Mouse (Mus musculus) left cerebral cortex, postnatal 4 days (tissue): Measurements from ENCODE around the gene Wdr93. TPM values are rescaled to one million over a fixed set of nuclear protein-coding genes. Genes with fewer than 3 reads are reported as not detected.
A peak's percentile ranks its signal among the peaks of the same experiment; 100 is the strongest.

Experiments used
- DNase-seq: peaks from one replicate; pipeline ENCODE4 v3.0.0-alpha.2; 2022
- intact Hi-C: fragments of 180-260 bp; cut with DNase I; formaldehyde crosslinking; loops from one replicate; pipeline ENCODE4 v1.15.1; 2025
- total RNA-seq, 2 experiments: library from RNA; stranded (reverse); gene quantifications; 2 replicates each; pipeline ENCODE4 v1.2.3; 2021

Wdr93 gene
- total RNA-seq, 2 experiments from 2014 or later: 0.30 TPM; not detected in 1

DNA sequence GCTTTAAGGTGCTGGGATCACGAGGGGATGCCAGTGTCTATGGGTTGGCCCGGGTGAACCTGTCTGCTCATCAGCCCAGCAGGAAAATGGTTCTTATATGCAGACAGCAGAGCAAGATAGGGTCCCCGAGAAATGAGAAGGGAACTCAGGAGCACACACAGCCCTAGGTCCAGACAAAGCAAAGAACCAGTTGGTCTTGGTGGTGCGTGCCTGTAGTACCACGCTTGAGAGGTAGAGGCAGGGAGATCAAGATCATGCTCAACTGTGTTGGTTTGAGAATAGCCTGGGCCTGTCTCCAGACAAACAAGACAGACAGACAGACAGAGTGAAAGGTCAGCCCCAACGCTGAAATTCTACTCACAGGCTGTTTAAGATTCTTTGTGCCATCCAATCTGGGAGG is 56.5 kb downstream of the Wdr93 start:
- DNase-seq: no peak
- intact Hi-C loops: loop anchor here (5.0 kb wide), 1 partner anchor 113 kb away; no protein-coding TSS in a partner anchor

GRCm38 (mm10) chr7:79800336-79800735 is 57.4 kb downstream of the Wdr93 start:
- no peak for DNase-seq
- intact Hi-C loops: no loop called here

DNA sequence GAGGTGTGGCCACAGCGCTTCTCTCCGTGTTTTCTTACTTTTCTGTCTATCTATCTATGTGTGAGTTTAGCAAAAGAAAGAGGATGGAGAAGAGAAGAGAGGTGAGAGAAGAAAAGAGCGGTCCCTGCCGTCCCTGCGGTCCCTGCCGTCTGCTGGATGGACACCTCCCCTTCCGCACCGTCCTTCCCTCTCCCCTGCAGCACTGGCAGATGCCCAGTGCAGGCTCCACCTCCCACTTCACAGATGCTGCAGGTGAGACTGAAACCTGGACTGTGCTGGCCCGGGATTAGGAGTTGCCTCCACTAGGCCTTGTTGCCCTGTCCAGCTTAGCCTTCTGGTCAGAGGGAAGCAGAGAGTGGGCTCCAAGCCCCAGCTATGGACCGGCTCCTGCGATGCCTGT is 58.4 kb downstream of the Wdr93 start:
- intact Hi-C loops: no loop called here

GRCm38 (mm10) chr7:79802037-79802436 is 59.1 kb downstream of the Wdr93 start:
- DNase-seq: no peak
- intact Hi-C loops: no loop called here

More for the DNA sequence above, 58.4 kb downstream of the Wdr93 start:
- DNase-seq: no peak

DNA sequence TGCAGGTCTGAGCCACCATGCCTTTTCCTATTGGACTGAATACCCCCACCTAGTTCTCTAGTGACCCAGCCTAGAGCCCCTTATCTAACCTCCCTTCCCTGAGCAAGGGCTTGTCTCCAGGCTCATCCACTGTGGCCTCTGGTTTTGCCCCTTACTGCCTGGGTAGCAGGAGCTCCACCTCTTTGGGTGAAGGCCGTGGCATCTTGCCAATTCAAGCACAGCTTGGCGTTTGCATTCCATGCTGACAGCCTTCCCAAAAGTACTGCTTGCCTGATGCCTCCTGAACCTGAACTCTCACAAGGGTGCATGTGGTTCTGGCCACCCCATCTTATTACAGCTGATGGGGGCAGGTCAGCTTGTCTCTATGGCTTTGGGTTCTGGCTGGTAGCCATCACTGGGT is 60.9 kb downstream of the Wdr93 start:
- DNase-seq: peak; percentile 39
- intact Hi-C loops: no loop called here

GRCm38 (mm10) chr7:79808561-79808960 is 65.6 kb downstream of the Wdr93 start:
- no peak for DNase-seq
- intact Hi-C loops: no loop called here

GRCm38 (mm10) chr7:79810611-79811506 is 67.9 kb downstream of the Wdr93 start, which contains the start of gene Mesp2:
Mesp2 (plus strand) TSS chr7:79810727.
- peak; percentile 74 for DNase-seq

GRCm38 (mm10) chr7:79813409-79813808 is 70.4 kb downstream of the Wdr93 start:
- no peak for DNase-seq
- intact Hi-C loops: no loop called here

More at GRCm38 (mm10) chr7:79810611-79811506, 67.9 kb downstream of the Wdr93 start, which contains the start of gene Mesp2:
- intact Hi-C loops: no loop called here

DNA sequence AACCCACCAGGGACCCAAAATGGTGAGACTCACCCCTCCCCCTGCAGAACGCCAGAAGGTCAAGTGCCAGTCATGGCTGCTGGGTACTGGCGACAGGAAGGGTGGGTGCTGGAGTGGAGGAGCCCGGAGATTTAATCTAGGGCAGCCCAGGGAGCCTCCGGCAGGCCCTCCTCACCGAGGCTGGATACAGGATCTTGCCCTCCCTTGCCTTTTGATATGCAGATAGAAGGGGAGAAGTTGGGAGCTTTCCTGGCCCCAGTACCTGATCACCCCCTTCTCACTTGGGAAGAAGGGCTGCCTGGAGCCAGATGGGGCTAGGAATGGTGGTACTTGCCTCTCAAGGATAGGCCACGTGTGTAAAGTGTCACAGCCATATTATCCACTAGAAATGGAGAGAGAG is 75.4 kb downstream of the Wdr93 start:
- DNase-seq: no peak
- intact Hi-C loops: no loop called here

- DNase-seq: no peak
- intact Hi-C loops: no loop called here
Observed at GRCm38 (mm10) chr7:79819515-79819914, 76.6 kb downstream of the Wdr93 start.

DNA sequence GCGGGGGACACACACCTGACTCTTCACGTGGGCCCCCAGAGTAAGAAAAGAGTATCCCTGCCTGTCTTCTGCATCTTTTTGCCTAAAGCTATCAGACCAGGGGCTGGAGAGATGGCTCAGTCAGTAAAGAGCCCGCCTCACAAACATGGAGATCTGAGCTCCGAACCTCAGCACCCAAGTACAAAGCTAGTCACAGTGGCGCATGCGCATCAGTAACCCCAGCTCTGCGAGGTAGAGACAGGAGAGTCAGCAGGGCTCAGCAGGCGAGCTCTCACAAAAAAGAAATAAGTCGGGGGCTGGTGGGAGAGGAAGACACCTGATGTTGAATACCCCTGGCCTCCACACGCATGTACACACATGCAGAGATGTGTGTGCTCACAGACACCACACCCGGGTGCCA is 77.0 kb downstream of the Wdr93 start:
- intact Hi-C loops: no loop called here
- no peak for DNase-seq

- intact Hi-C loops: no loop called here
- DNase-seq: no peak
Observed at GRCm38 (mm10) chr7:79822092-79822695, 79.2 kb downstream of the Wdr93 start.

GRCm38 (mm10) chr7:79828341-79828740 is 85.4 kb downstream of the Wdr93 start:
- DNase-seq: no peak
- intact Hi-C loops: no loop called here

DNA sequence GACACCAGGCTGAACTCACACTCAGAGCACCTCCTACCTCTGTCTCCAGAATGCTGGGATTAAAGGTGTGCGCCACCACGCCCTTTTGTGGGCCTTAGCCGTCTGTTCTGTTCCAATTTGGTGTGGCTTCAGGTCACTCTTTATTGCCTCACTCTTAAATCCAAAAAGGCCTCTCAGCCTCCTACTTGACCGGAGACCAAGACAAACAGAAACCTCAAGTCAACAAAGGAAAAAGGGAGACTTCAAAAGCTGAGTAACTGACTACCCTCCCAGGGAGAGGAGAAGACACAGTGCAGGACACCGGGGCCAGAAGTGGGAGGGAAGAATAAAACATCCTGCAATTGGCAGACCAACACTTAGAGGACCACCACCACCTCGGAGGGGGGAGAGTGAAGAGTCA is 88.2 kb downstream of the Wdr93 start:
- intact Hi-C loops: no loop called here
- DNase-seq: no peak

- DNase-seq: no peak
- intact Hi-C loops: no loop called here
Observed at GRCm38 (mm10) chr7:79831585-79831984, 88.6 kb downstream of the Wdr93 start.

DNA sequence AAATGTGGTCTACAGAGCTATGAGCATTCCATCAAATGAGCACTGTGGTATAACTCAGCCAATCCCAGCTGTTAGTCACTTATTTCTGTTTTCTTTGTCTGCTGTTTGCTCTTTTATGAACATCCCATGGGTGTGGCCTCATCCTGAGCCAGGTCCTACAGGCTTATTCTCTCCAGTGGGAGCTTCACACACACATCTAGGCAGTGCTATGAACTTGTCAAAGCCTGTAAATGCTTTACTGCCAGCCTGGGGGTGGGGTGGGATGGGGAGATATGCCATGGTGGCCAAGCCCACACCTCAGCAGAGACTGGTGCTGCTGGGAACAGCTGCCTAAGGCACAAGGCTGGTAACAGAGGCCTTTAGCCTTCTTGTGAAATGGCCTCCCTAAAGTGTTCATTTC is 90.0 kb downstream of the Wdr93 start:
- intact Hi-C loops: no loop called here

GRCm38 (mm10) chr7:79835196-79835595 is 92.2 kb downstream of the Wdr93 start:
- DNase-seq: no peak
- intact Hi-C loops: no loop called here

More for the DNA sequence above, 90.0 kb downstream of the Wdr93 start:
- no peak for DNase-seq

Other genes with a start within 250 kb of the Wdr93 start
- gene Rhcg, start 125.5 kb upstream of the Wdr93 start, total RNA-seq: 1 to 10 TPM; 2.4 to 3.7 TPM
- 1 to 10 TPM; 2.3 to 2.7 TPM for gene Ticrr, start 83.0 kb upstream of the Wdr93 start, total RNA-seq
- gene Kif7, start 27.4 kb upstream of the Wdr93 start, total RNA-seq: 1 to 10 TPM; 4.1 to 4.7 TPM
- not detected for gene Plin1, start 10.3 kb upstream of the Wdr93 start, total RNA-seq
- 10 to 100 TPM in 1 of 2 experiments, 1 to 10 TPM in 1; 9.4 to 10.0 TPM for gene Pex11a, start within 50 bp of the Wdr93 start, total RNA-seq
- gene Mesp1, start 50.6 kb downstream of the Wdr93 start, total RNA-seq: under 1 TPM; 0.46 to 0.70 TPM
- 1 to 10 TPM; 1.2 to 1.9 TPM for gene Mesp2, start 67.6 kb downstream of the Wdr93 start, total RNA-seq
- 1 to 10 TPM; 7.4 to 8.4 TPM for gene Anpep, start 117.9 kb downstream of the Wdr93 start, total RNA-seq
- 10 to 100 TPM; 50.8 to 51.6 TPM for gene Ap3s2, start 177.5 kb downstream of the Wdr93 start, total RNA-seq
- 1 to 10 TPM; 8.3 to 9.4 TPM for gene Arpin, start 192.2 kb downstream of the Wdr93 start, total RNA-seq